Mouse (Mus musculus) gastrocnemius, adult 18-20 months (tissue): ENCODE data around the gene Mpp6. TPM values are rescaled to one million over a fixed set of nuclear protein-coding genes. Genes with fewer than 3 reads are reported as not detected.

Experiments used
- DNase-seq: peaks from one replicate; pipeline ENCODE4 v3.0.0; 2021; ENCODE audit warnings: low spot score
- total RNA-seq, 2 experiments: library from RNA; stranded (reverse); gene quantifications; 2 replicates each; pipeline ENCODE4 v1.2.3; 2021

The Mpp6 gene
- total RNA-seq, 2 experiments from 2014 or later, result 118 to 119 TPM

DNA sequence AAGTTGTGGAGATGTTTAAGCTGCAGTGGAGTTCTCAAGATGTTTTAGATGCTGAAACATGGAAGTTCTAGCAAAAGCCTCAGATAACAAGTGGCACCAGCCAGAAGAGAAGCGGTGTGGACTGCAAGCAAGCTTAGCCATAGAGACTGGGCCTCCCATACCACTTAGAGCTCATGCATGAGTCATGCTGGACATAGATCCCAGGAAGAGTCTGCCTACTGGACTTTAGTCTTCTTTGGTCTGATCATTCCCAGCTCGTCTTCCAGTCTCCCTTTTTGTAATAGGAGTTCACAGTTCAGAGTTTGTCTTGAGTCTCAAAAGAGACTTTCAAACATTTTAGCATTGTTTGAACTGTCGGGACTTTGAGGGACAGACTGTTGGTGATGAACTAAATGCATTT, 29.5 kb downstream of the Mpp6 start:
- DNase-seq, result no peak

DNA sequence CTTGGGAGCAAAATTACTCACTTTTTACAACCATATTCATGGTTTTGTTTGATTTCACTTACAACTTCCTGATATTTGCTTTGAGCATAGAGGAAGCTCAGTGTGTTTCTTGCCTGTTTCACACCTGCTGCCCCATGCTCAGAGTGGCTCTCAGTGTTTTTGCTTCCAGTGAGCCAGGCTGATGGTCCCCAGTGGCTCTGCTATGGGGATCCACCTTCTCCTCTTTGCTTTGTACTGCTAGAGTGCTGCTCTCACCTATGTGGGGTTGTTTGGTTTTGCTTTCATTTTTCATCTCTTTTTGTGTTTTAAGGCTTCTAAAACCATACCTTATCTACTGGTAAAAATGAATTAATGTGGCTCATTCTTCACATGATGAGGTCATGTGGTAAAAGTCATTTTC, 36.1 kb downstream of the Mpp6 start:
- no peak for DNase-seq

DNA sequence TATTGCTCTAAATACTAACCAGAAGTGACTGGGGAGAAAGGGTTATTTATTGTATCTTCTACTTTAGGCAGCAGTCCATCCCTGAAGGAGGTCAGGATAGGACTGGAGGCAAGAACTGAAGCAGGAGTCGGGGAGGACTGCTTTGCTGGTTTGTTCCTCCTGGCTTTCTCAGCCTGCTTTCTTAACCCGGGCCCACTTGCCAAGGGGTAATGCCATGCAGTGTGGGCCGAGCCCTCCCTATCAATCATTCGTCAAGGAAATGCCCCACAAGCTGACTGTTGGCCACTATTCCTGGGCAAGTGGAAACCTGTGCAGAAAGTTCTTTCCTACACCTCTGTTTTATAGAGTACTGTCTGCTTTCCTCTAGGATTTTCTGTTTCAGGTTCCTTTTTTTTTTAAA, 39.3 kb downstream of the Mpp6 start:
- DNase-seq, result no peak

DNA sequence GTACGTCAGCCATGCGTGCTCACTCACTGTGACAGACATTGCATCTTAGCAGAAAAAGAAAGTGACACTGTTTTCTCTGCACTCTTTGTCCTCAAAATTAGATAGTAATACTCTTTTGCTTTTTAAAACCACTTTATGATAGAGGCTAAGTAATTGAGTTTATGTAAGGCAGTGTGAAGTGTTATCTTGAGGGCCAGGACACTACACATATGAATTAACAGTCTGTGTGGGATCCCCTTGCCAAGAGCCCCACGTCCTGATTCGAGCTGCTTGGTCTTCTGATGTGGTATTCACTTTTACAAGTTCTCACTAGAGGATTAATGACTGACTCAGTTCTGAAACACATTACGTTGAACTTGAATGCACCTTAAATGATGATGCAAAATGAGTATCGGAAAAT, 49.8 kb downstream of the Mpp6 start:
- no peak for DNase-seq

DNA sequence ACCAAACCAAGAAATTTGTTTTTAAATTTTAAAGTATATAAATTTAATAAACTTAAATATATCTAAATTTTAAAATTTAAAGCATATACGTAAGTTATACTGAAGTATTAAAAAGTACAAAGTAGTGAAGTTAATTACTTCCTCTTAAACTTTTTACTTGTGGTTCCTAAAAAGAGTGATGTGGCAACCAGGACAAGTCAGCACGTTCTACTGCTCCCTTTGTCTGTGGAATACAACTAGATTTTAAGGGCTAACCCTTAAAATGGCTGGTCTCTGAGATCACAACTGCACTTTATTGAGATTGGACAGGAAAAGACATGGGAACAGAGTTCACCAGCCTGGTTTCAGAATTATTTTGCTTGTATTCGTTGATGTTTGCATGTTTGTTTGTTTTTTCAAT, 53.0 kb downstream of the Mpp6 start:
- DNase-seq, result no peak

DNA sequence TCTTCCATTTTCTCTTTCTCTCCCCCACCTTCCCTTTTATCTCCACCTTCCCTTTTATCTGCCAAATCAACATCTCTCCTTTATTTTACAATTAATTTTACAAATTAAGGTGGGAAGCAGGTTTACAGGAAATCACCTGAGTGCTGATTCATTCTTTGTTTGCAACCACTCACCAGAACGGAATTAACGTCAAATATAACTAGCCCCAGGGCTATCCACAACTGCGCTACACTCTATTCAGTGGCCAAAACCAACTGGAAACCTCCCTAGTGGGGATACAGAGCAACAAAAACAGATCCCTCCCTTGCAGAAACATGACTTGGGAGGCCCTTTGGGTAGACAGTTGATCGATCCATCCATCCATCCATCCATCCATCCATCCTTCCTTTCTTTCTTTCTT, 58.8 kb downstream of the Mpp6 start:
- DNase-seq, result no peak

DNA sequence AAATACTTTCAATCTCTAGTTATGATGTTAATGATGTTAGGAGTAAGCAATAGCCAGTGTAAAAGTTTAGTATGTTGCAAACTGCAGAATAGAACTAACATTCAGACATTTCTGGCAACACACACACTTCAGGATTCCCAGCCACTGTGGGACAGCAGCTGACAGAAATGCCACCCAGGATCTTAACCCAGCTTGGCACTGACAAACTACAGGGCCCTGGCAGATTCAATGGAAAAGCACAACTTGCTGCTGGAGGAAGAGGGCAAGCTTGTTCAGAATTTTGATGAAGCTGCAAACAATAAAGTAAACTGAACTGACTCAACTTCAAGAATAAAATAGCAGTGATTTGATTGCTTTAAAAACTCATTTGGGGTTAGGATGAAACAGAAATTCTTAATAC, 59.7 kb downstream of the Mpp6 start:
- DNase-seq, result peak; percentile 35

DNA sequence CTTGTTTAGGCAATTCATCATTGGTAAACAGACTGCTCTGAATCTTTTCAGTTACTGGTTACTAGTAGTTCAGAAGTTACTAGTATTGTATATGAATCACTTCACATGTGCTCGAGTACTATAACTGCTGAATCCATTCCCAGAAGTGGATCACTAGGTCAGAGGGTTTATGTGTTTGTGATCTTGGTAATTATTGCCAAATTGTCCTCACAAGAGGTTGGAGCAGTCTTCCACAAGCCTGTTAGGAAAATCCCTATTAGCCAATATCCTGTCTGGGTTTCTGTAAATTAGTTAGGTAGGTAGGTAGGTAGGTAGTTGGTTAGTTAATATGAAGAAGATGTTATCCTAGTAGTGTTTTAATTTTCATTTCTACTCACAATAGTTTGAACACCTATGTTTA, 65.7 kb downstream of the Mpp6 start:
- no peak for DNase-seq

DNA sequence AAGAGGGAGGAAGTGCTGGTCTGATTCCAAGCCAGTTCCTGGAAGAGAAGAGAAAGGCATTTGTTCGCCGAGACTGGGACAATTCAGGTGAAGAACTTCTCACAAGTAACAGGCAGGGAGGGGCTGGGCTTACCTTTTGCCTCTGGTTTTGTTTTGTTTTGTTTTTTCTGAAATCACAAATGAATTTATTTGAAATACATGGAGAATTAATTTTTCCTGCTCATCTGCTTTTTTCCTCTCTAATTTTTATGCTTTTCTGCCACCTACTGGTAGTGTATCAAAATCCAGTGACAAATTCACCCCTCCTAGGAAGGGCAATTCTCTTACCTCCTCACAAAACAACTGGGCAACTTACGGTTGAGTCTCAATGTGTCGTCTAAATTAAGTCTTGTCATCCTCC, 70.1 kb downstream of the Mpp6 start:
- peak; percentile 21 for DNase-seq

DNA sequence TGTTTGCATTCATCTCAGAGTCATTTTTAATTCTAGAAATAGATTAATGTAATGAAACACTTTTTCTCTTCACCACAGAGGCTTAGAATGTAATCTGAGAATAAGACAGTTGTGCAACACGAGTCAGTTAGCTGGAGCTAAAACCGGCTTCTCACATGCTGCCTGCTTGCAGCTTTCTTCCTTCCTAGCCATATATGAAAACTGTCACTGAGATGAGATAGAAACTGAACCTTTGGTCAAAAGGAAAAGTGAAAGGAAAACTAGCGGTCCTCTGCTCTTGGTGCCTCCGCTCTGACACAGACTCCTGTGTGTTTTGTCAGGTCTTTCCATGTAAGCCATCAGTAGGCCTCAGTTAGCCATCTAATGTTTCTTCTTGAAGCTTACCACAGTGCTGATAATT, 77.9 kb downstream of the Mpp6 start:
- DNase-seq, result peak; percentile 37

DNA sequence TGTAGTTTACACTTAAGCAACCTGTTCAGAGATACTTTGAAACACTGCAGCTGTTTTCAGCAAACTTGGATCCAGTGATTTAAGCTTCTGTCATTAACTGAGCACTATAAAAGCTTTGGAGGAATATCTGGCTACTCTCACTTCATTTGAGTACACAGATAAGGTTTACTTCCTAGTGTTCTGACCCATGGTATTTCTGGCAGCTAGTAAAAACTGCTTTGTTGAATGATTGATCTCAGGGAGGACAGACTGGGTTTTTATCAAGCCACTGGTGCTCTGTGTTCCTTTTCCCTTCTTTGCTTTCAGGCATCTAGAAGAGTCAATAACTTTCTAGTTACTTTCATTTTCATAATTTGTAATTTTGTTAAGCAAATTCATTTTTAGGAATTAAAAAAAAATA, 79.3 kb downstream of the Mpp6 start:
- no peak for DNase-seq

DNA sequence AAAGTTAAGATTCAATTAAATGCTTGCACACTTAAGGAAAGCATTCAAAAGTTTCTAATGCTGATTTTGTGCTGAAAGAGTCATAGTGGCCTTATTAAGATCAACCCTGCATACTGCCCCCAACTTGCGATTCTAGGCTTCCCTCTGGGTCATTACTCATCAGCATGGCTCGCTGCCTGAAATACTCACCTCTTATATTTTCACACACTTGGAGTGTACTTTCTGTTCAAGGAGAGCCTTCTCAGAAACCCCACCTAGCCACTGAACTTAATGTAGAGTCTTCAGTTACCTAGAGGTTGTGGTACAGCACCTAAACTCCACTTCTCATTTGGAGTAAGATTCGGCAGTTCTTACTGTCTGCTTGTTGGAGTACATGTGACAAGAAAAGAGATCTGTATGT, 81.6 kb downstream of the Mpp6 start:
- no peak for DNase-seq

DNA sequence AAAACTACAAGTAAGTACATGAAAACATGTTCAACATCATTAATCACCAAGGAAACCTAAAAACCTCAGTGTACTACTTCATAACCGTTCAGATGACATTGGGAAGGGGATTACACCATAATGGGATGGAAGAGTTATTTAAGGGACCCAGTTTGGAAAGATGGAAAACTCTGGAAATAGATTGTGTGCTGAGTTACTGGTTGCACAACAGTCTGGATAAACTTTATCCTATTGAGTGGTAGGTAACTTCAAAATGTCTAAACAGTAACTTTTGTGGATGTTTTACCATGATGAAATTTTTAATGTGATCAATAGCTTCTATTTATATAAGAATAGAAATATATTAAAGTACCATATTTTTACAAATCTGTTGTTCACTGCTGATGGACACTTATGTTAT, 82.1 kb downstream of the Mpp6 start:
- DNase-seq, result no peak

DNA sequence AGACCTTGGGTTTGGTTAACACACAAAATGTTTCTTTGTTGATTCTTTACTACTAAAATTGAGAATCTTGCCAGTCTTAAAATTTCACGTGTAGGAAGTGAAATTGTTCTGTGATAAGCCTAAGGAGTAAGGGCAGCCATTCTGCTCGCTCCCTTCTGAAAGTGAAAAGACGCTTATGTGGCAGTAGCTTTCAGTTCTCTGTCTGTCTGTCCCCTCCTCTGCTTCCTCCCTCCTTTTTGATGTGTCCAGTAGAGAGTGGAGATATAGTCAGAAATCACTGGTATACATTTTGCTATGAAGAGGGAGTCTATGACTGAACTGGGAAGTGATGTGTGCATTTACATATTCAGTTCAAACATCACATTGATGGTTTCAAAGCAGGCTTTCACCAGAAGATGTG, 82.8 kb downstream of the Mpp6 start:
- DNase-seq, result no peak

DNA sequence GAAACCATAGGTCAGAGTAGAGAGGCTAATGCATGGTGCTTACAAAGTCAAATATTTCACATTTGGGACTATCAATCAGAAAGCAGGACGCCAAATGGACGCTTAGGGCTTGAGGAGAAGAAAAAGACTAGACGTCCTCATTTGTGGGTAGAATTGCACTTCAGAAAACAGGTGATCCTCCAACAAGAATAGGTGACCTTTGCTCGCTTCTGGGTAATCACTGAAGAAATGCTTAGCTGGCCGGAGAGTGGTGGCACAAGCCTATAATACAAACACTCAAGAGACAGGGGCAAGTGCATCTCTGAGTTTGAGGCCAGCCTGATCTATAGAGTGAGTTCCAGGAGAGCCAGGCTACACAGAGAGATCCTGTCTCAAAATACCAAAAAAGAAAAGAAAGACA, 83.8 kb downstream of the Mpp6 start:
- DNase-seq, result no peak

DNA sequence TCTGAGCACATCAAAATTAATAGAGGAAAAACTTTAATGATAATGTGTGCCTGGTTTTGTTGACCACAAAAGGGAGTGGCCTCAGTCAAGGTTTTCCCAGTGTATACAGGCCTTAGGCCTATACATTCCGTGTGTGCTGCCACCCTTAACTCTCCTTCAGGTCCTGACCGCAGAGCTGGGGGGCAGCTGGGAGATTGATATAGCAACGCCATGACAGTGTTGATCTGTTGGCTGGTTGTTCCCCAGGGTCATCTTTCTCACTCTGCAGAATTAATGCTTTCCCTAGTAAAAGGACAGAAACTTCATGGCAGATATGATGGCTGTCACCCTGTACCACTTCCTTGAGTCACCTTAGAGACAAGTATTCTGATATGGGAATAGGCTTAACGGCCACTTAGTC, 94.3 kb downstream of the Mpp6 start:
- DNase-seq, result no peak

DNA sequence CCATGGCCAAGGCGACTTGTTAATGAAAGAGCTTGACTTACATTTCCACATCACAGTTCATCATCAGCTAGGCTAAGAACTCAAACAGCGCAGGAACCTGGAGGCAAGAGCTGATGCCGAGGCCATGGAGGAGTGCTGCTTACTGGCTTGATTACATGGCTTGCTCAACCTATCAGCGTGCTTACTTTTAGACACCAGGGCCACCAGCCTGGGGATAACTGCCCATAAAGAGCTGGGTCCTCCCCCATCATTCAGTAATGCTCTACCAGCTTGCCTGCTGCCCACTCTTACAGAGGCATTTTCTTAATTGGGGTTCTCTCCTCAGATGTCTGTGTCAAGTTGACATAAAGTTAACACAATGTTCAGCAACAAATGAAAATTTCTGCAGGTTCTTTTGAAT, 95.1 kb downstream of the Mpp6 start:
- DNase-seq, result no peak

DNA sequence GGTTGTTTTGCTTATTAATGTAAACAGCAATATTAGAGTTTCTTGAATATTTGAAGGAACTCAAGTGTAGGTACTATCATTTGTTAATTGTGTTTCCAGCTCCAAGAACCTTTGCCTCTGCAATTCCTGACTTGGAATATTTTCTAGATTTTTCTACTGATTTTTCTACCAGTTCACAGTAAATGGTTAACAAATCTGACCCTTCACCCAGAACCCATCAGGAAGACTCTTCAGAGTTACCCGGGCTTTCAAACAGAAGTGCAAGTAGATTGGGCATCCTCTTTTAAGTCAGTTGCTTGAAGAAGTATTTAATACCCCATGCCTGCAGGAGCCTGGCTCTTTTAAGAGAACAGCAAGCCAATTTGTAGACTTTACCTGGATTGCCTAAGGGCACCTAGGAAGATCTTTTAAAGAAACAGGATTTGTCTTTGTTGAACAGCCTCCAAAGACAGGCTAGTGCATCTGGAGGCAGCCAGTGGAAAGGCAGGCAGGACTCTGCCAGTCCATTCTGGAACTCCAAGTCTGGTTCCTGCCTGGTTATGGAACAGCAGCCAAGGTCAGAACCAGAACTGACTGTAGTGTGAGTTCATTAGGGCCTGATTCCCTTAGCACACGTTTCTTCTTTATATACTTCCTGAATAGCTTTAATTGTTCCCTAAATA, 104.8 kb downstream of the Mpp6 start:
- no peak for DNase-seq

DNA sequence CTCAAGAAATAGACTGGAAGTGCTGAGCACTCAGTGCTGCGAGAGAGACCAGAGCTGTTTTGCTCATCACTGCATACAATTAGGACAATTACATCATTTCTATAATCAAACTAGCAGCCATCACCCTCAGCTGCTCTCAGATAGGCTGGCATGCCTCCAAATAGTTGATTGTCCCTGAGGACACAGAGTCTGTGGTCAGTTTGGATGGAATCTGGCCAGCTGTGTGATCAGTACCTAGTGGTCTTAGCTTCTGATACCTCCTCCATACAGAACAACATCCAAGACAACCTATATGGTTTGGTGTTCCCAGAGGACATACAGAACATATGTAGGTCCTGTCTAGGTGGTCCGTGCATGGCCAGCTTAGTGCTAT, 105.3 kb downstream of the Mpp6 start:
- no peak for DNase-seq

DNA sequence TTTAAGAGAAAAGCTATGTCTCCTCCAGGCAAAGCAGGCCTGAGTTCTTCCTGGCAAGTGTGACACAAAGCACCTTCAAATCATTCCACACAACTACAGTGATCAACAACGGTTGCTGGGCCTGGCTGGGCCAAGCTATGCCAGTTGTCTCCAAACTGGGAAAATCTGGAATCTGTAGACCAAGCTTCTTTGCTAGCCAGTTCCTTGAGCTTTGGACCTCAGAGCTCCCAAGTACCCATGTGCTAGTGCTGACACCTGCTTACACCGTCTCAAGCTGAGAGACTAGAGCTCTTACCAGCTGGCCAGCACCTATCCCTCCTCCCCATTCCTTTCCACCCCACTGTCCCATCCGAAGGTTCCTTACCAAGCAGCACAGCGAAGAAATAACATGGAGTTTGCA, 105.9 kb downstream of the Mpp6 start:
- no peak for DNase-seq

DNA sequence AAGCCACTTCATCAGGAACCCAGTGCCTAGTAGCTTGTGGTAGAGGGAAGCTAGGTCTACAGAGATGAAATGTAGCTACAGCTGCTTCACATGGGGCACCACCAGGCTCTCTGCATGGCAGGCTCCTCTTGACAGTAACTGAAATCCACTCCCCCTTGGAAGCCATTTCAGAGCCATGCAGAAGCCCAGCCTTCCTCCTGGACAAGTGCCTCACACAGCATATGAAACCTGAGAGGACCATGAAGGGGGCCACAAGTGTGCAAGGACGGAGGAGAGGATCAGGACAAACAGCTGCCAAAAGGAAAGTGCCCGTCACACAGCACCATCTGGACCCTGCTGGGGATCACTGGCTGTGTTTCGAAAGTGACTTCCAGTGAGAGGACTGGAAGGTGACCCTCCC, 108.6 kb downstream of the Mpp6 start:
- DNase-seq, result no peak

DNA sequence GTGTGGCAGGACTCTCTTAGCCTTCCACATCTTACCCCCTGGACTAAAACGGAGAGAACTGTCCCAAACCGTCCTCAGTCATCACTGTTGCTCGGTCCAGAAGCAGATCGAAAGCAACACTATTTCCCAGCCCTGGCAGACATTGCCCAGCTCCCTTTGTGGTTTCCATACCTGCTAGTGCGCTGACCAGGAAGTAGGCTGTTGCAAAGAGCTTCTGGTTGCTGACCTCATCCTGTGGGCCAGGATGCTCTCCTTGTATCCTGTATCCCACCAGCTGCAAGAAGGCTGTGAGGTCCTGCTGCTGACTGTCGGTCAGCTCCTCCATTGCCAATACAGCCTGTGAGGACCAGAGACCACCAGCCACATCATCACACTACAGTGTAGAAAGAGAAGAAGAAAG, 109.0 kb downstream of the Mpp6 start:
- no peak for DNase-seq

DNA sequence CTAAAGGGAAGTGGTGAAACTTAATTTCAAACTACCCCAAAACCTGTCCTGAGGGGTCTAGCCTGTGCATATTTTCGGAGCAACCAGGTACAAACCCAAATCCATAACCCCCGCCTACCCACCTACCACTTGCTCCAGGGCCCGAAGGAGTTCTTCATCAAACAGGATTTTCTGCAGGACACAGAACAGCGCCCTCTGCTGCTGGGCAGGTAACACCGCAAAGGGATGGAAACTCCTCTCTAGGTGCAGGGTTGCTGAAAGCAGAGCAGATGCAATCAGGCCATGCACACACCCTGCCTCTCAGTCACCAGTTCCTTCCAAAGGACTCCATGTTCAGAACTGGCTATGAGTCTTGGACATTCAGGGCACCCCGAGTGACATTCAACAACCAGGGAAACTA, 110.8 kb downstream of the Mpp6 start:
- peak; percentile 36 for DNase-seq

DNA sequence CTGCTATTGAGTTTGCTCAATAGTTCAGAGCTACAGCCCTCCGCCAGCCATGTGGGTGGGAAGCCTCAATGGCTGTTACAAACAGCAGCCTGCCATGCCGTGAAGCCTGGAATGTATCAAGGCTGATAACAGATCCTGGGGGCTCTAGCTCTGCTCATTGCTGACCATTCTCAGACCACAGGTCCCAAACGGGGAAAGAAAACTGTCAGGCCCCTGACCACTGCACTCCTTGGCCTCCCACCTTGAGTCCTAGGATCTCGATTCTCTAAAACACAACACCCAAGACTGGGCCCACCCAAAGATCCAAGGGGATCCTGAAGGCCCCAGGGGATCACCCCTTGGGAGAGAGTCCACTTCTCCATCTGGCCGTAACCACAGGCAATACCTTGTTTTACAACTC, 112.3 kb downstream of the Mpp6 start:
- DNase-seq, result no peak
